Mouse (Mus musculus): Measurements from ENCODE around the gene Mrpl38.

The Mrpl38 gene

GRCm38 (mm10) chr11:116138468-116139138, at the start of gene Mrpl38:
TSS of gene Mrpl38 (minus strand) at chr11:116138868.
- peak; percentile 97 for DNase-seq (ENCODE audit: low read depth, low spot score)

GRCm38 (mm10) chr11:116187226-116187930, 48.7 kb upstream of the Mrpl38 start:
- DNase-seq (ENCODE audit: low read depth, low spot score): no peak

DNA sequence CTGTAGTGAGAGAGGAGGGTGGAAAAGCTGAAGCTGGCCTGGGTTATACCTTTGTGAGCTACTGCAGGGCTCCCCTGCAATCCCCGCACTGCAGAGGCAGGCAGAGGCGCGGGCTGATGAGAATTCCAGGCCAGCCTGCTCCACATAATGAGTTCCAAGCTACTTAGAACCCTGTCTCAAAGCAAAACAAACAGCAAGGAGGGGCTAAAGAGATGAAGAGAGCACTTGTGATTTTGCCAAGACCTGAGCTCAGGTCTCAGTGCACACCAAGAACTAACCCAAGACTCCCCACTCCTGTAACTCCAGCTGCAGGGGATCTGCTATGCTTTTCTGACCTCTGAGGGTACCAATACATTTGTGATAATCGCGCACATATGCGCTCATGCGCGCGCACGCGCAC, 47.7 kb upstream of the Mrpl38 start:
- DNase-seq (ENCODE audit: low read depth, low spot score): no peak

- DNase-seq (ENCODE audit: low read depth, low spot score): no peak
These were observed 47.2 kb upstream of the Mrpl38 start for GRCm38 (mm10) chr11:116185836-116186235.

- no peak for DNase-seq (ENCODE audit: low read depth, low spot score)
These were observed 39.9 kb upstream of the Mrpl38 start for GRCm38 (mm10) chr11:116178411-116179121.

DNA sequence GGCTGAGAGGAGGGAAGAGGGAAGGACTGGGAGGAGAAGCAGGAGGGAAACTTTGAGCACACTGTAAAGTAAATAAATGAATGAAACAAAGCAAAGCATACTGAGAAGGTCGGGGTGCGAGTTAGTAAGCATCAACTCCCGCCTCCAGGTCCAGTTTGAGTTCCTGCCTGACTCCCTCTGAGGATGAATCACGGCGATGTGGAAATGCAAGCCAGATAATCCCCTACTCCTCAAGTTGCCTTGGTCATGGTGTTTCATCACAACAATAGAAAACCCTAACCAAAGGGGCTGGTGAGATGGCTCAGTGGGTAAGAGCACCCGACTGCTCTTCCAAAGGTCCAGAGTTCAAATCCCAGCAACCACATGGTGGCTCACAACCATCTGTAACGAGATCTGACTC, 37.3 kb upstream of the Mrpl38 start:
- no peak for DNase-seq (ENCODE audit: low read depth, low spot score)

- no peak for DNase-seq (ENCODE audit: low read depth, low spot score)
These were observed 36.2 kb upstream of the Mrpl38 start for GRCm38 (mm10) chr11:116174775-116175448.

DNA sequence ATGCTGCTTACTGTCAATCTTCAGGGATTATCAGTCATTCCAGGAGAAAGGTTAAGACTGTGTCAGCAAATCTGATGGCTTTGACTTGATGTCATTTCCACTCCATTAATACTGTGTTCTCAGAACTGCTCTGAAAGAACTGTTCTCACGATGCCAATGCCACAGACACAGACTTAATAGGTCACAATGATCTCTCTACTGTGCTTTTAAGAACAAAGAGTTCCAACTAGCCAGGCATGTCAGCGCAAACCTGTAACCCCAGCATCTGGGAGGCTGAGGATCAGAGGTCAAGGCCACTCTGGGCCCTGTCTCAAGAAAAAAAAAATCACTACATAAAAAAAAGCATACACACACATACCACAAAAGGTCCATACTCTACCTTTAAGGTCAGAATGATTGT, 33.3 kb upstream of the Mrpl38 start:
- DNase-seq (ENCODE audit: low read depth, low spot score): no peak

GRCm38 (mm10) chr11:116170003-116170800, 31.5 kb upstream of the Mrpl38 start:
- DNase-seq (ENCODE audit: low read depth, low spot score): no peak

DNA sequence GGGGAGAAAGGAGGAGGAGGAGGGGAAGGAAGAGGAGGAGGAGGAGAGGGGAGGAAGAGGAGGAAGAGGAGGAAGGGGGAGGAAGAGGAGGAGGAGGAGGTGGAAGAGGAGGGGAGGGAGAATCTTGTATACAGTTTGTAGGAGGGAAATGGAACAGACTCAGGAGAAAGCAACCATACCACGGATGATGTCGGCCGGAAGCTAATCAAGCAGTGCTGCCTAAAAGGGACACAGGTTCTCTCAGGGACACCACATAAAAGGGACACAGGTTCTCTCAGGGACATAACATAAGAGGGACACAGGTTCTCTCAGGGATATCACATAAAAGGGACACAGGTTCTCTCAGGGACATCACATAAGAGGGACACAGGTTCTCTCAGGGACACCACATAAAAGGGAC, 30.5 kb upstream of the Mrpl38 start:
- DNase-seq (ENCODE audit: low read depth, low spot score): no peak

DNA sequence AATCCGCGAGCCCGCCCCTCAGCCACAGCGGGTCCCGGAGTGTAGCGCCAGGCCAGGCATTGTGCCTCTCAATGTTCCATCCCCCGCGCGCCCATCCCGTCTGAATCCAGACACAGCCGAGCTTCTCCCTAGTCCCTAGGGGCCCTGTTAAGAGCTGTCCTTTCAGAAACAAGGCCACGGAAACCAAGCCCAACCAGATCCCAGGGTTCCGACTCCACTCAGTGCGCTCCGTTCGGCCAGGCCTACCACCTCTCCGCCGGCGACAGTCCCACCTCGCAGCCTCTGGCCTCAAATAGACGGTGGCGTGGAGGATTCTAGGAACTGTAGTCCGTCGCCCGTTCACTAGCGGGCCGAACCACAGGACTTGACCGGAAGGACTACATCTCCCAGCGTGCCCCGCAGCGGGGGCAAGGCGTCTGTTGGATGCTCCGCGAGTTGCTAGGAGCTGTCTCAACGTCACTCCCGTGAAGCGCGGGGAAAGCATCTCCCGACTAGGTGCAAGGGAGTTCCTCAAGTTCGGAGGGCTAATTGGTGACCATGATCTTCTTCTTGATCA, 29.3 kb upstream of the Mrpl38 start, which contains the start of gene Fbf1:
TSS of gene Fbf1 (minus strand) at position 283 of the 556 bp plus-strand sequence.
- peak; percentile 94 for DNase-seq (ENCODE audit: low read depth, low spot score)

- DNase-seq (ENCODE audit: low read depth, low spot score): peak; percentile 19
These were observed 28.6 kb upstream of the Mrpl38 start for GRCm38 (mm10) chr11:116167232-116167631.

GRCm38 (mm10) chr11:116163002-116163401, 24.3 kb upstream of the Mrpl38 start:
- no peak for DNase-seq (ENCODE audit: low read depth, low spot score)

GRCm38 (mm10) chr11:116162146-116162545, 23.5 kb upstream of the Mrpl38 start:
- no peak for DNase-seq (ENCODE audit: low read depth, low spot score)

DNA sequence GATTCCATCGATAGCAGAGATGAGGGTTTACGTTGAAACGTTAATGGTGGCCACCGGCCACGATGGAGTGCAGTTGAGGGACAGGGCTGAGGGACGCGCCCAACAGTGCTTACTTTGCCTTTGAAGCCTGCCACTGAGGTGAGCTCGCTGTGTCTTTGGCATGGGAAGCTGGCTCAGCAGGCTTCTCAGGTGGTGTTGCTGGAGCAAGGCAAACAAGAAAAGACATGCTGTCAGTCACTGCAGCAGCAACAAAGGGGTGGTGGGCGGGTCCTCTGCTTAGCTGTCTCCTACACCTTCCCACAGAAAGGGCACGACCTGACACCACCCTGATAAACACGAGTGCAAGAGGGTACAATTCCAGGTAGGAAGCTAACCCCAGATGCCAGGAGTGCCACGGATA, 22.6 kb upstream of the Mrpl38 start:
- DNase-seq (ENCODE audit: low read depth, low spot score): no peak

- DNase-seq (ENCODE audit: low read depth, low spot score): no peak
These were observed 12.3 kb upstream of the Mrpl38 start for GRCm38 (mm10) chr11:116150960-116151359.

DNA sequence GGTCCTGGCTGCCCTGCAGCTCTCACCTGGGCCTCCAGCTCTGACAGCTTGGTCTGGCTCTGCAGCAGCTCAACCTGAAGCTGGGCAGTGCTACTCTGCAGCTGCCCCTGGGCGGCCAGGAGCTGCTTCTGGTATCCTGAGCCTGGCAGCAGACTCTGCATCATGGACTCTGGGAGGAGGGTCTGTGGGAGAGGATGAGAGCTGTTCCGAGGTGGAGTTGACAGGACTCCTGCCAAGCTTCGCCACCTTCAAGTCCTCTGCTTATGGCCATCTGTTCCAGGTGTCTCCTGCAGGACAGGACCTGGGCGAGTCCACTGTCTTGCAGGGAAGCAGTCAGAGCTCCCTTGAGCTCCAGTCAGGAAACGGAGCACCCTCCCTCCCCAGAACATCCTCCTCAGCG, 10.7 kb upstream of the Mrpl38 start:
- no peak for DNase-seq (ENCODE audit: low read depth, low spot score)

DNA sequence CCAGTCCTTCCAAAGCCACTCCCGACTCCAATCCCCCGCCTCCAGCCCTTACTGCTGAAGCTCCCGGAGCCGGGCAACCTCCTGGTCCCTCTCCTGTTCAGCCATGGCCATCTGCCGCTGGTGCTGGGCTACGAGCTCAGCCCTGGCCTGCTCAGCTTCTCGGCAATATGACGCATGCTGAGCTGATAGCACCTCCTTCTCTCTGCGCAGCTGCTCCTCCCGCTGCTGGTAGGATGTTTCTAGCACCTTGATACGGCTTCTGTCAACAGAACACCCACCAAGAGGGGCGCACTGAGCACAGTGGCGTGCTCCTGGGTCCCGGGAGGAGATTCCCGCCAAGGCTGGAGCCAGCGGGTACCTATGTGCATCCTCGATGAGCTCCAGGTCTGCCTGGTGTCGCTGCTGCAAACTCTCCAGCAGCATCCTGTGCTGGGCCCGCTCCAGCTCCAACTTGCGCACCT, 10.1 kb upstream of the Mrpl38 start:
- no peak for DNase-seq (ENCODE audit: low read depth, low spot score)

DNA sequence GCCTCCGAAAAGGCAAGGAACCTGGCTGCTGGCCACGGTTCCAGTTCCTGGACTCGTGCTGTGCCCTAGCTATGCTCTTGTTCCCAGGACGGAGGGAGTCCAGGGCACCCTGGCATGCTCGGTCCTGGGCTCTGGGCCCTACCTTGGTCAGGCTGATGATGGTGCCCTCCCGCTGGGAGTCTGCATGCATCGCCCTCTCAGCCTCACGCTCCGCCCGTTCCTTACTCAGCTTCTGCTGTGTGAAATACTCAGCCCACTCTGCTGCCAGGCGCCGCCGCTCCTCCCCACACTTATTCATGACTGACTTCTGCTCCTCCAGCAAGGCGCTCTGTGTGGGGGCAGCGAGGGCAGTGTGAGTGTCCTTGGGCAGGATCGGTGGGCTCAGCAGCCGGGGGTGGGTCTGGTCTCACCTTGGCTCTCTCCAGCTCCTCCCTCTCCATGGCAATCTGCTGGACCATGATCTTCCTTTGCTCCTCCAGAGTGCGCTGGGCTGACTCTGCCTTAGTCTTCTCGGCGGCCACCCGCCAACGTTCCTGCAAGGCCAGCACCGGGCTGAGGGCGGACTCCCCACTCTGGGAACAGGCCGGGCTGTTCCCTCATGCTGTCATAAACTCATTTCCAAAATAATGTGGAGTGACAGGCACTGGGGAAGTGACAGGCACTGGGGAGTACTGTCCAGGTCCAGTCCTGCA, 7.8 kb upstream of the Mrpl38 start:
- no peak for DNase-seq (ENCODE audit: low read depth, low spot score)

Data from forelimb bud, embryonic 11.5 days (tissue).